Mouse (Mus musculus) left cerebral cortex, adult 11 months (tissue): Measurements from ENCODE around the gene Vmn1r239-ps.
"Not testable (repeated sequence)": the region's sequence is repeated elsewhere in the genome, so short reads cannot be mapped to it uniquely, and the experiment has no call there.

Experiments used
- DNase-seq: peaks from one replicate; pipeline ENCODE4 v3.0.0; 2022; ENCODE audit warnings: low spot score

Vmn1r239-ps gene

GRCm38 (mm10) chrX:147453610-147454009 is at the start of gene Vmn1r239-ps:
Gene Vmn1r239-ps (minus strand): TSS chrX:147453710.
- not testable (repeated sequence) for DNase-seq

- no peak for DNase-seq
Measured at GRCm38 (mm10) chrX:147489551-147489950, 36.0 kb upstream of the Vmn1r239-ps start.

- no peak for DNase-seq
Measured at GRCm38 (mm10) chrX:147443386-147443785, 10.1 kb downstream of the Vmn1r239-ps start.

- no peak for DNase-seq
Measured at GRCm38 (mm10) chrX:147435400-147435799, 18.1 kb downstream of the Vmn1r239-ps start.

GRCm38 (mm10) chrX:147429753-147430152 is 23.8 kb downstream of the Vmn1r239-ps start:
- DNase-seq, result no peak

GRCm38 (mm10) chrX:147429129-147429528 is 24.4 kb downstream of the Vmn1r239-ps start, which contains the start of gene Il13ra2:
Gene Il13ra2 (minus strand): TSS chrX:147429192.
- no peak for DNase-seq
